Mouse (Mus musculus) embryo, embryonic 10.5 days (tissue): ENCODE measurements at regions not wholly inside any gene's neighbourhood (a gene's known extent, or its start where the extent isn't known, plus 50 kb on each side); places are given as distances from the start of the nearest gene placed in this dataset.
"Not testable (repeated sequence)": the region's sequence is repeated elsewhere in the genome, so short reads cannot be mapped to it uniquely, and the experiment has no call there.

ENCODE experiments used
- DNase-seq: peaks from one replicate; pipeline ENCODE4 v3.0.0-alpha.2; 2015; ENCODE audit warnings: low spot score

DNA sequence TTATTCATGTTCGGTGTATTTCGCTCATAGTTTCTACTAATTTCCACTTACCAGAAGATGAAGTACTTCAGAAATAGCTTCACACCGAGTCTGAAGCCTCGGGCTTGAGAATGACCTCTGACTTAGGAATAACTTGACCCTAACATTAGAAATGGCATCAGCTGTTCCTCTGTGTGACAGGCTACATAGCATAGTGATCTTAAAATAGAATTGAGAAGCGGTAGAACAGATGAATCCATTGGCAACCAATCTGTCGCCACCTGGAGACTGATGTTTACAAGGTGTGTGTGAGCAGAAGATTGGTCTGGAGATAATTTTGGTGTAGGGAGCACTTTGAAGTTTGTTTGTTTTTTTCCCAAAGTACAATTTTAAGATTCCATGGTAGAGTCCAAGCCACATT lies 60.9 kb upstream of the Ahi1 start:
- DNase-seq: no peak

DNA sequence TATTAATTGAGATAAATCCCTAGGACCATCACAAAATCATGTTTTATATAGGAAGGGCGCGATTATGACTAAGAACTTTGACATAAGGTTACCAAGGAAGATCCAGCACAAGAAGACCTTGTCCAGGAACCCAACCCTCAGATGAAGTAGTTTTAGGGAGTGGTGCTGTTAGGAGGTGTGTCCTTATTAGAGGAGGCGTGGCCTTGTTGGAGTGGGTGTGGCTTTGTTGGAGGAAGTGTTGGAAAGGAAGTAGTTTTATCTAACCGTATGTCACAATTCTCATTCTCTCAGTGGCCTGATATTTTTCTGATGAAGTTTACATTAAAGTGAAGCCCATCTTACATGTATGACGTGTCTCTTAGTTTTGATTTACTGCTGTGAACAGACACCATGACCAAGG lies 68.7 kb upstream of the Ahi1 start:
- no peak for DNase-seq

DNA sequence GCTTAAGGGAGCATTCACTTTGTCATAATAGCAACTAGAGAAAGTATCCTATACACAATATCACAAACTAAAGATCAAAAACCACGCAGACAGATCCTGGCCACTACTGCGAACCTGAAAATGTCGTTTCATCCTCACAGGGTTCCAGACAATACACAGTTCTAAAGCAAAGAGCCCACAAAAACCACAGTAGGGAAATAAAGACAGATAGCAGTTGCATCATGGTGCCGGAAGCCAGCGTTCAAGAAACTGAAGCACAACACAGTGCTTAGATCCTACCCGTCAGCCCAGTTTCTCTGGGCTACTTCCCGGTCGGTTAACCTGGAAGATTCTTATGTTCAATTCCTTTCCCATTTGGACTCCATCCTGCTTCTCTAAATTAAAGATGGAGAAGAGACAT lies 69.7 kb upstream of the Ahi1 start:
- no peak for DNase-seq

DNA sequence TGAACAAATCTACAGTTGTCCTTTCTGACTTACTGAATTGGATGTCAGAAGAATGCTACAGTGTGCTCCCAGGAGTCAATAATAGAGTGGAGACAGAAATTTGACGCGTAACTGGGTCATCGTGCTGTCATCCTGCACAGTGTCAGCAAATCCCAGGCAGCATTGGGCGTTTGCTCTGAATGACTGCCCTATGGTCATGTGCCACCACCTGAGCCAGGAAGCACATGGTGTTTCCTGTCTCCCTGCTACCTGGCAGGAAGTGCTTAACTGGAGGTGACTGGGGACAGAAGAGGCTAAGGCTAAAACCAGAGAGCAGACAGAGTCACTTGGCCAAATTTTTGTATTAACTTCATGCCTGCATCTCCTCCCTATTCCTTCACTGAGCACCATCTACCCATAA lies 72.1 kb upstream of the Ahi1 start:
- DNase-seq: no peak

DNA sequence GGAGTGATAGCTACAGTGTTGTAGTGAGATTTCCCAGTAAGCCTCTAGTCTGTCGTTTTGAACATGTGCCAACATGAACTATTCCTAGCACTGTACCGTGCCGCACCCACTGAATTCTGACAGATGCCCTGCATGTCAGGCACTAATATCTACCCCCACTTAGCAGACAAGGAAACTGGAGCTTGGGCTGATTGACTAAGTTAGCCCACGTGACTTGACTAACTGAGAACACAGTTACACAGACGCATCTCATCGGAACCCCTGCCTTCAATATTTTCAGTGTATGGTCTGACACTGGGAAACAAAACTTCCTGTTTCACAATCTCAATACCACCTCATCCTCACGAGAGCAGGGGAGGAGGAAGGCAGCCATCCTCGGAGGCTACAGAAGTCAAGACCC lies 72.9 kb upstream of the Ahi1 start:
- no peak for DNase-seq

DNA sequence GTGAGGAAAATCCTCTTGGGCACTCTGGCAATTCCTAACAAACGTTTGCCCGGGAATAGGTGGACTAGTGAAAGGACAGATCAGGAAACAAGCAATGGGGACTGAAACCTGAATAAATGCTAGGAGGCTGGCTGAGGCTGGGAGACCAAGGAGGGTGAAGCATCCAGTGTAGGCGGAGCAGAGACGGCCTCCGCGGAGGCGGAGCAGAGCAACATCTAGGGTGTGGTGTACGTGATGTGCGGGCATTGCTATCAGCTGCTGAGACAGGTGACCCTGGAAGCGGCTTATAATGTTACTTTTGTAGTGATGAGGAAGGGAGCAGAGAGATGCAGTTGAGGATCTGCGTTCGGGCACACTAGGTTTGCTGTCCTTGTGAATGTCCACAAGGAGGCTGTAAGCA lies 85.3 kb upstream of the Ahi1 start:
- no peak for DNase-seq

DNA sequence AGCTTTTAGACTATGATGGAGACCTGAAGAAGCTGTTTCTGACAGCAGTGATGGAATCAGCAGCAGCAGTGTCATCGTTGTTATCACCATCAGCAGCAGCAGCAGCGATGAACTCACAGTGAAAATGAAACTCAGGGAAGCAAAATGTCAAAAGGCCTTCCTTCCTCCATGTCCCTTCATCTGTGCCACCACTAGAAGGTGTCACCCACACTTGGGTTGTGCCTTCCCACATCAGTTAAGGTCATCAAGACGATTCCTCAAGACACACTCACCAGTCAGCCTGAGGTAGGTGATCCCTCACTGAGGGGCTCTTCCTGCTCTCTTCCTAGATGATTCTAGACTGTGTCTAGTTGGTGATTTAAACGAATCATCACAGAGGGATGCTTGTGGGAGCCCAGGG lies 87.3 kb upstream of the Ahi1 start:
- DNase-seq: no peak

DNA sequence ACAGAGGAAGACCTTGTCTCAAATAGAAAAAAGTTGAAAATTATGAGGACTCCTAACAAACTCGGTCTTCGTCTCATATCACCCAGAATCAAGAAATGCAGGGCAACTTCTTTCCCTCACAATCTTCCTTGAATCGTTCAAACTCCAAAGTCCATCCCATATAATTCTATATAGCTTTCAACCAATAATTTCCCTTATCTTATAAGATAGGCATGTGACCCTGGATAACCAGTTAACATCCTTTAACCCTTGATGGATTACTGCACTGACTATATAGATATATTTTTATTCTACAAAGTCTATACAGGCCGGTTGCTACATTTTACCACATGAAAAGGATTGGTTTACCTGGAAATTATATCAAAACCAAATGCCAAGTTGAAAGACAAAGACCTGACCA lies 94.9 kb upstream of the Ahi1 start:
- DNase-seq: no peak

DNA sequence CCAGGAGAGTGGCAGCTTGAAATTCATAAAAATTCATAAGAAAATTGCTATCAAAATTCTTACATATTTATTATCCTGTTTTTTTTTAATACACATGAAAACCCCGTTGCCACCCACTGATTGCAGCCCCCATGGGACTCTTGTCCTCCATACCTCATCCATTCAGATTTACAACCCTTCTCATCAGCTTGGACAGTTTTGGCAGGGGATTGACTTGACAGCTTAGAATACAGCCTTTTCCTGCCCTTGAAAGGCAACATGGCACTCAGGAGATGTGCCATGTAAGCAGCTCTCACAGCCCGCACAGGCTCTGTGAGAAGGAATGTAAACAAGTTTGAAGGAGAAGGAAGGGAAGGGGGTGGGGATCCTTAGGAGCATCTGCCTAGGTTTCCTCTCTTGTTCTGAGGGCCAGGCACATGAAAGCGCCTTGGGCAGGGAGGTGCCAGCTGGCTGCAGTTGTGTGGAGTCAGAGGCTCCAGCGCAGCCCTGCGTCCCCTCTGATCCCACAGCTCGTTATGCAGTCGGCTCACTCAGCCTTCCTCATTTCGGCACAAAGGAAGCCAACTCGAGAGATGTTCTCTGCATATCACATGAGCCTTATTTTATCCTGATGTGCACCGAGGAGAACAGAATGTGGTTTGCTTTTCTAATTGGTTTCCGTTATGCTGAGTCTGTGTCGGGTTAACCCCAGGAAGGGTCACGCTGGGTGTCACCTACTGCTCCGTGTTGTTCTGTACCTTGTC lies 97.6 kb upstream of the Ahi1 start:
- DNase-seq: peak; percentile 50

DNA sequence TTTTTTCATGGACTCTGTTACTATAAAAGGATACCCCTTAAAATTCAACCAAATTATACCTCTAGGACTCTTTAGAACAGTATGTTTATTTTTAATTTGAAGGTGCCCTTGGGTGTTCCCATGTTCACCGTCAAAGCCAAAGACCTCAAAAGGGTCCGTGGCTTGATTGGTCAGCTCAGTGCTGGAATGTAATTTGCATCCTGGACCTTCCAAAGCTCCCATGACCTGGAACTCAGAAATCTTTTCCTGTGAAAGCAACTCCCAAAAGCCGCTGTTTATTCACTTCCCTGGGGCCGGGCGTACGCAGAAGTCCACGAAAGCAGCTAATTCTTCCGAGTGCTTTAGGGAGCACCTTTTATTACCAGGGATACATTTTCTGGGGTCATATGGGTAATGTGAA lies 105.1 kb upstream of the Ahi1 start:
- DNase-seq: no peak

DNA sequence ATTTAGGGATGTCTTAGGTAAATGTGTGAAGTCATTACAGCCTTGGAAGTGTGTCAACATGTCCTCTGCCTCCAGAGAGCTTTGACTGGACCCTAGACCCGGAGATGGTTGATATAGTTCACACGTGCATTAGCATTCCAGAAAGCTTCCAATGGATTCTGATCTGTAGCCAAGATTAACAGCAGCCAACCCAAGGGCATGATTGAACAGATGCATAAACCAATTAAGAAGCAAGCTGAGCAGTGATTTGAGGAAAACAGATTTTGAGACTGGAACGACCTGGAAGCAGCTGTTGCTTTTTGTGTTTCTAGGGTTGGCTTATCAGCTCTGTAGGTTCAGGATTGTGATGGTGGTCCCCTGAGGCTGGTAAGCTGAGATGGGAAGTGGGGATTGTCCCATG lies 109.1 kb upstream of the Ahi1 start:
- DNase-seq: no peak

DNA sequence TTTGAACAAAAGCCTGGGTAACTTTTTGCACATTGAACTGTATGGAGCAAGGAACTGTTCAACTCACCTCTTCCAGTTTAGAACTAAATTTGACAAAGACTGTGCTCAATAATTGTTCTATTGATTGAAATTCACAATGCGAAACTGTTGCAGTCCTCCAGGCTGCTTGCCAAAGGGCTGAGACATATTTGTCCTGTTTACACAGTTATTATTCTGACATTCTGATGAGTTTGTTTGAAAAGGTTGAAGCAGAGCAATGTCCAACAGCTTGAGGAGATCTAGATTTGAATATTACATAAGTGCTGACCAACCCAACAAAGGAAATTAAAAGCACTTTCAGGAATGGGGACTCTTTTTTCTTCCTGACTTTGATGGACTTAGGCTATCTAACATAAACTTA lies 110.2 kb upstream of the Ahi1 start:
- DNase-seq: no peak

DNA sequence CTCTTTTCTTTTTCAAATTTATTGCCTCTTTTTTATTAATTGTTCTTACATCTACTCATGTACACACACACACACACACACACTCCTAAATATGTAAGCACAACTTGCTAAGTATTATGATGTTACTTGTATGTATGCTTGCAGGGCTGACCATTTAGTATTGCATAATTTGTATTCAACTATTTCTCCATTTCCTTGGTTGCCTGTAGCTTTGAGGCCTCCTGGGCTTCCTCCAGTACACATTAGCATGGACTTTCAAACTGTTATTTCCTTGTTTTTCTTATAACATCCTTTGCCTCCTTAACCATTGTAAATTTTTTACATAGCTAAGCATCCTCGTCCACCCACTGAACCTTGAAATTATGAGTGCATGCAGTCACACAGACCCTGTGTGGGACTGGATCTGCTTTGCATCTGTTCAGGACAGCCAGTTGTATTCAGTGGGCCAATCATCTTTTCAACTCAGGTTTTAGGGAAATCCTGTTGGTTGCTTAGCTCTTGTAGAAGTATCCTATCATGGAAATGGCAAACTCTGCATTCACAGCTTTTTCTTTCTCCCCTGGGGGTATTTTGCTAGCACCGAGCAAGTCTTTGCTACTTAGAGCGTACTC lies 110.8 kb upstream of the Ahi1 start:
- DNase-seq: no peak

DNA sequence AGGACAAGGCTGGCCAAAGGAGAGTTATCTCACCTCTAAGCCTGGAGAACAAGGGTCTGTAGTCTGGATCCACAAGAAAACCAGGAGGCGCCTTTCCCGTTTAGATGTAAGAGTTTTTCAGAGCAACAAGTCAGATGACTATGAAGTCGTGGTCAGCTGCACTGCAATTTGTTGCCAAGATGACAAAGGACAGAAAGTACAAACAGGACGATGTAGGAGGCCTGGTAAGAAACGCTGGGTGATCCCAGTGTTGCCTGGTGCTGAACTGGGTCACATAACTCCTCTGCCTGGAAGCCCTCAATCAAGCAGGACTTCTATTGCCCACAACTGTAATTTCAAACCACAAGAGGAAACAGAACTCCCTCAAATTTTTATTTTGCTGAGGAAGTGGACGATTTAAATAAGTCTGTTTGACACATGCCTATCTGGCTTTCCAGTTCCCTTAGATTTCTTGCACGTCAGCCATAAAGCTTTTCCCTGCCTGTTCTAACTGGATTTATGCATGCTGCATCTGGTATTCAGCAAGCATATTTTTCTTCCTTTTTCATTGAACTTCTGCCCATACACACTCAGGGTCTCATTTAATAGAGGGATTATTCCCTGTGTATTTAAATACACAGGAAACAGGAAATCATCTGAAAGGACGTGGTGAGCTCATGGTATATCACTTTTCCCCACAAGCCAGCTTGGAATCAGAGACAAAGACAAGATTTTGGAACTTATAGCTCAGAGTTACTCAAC lies 113.5 kb upstream of the Ahi1 start:
- DNase-seq: no peak

DNA sequence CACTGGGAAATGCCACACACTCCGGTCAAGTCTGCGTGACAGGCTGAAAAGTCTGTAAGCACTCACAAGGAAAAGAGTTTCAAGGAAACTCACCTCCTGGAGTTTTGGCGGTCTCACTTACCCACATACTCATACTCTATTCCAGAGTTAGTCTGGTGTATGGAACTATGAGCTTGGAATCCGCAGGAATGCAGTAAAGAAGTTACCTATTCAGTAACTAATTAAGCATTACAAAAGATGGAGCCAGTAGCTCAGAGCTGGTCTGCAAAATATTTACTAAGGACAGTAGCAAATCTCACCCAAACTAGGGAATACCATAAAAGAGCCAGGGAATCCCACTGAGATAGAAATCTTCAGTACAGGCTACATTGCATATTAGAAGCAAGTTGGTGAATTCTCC lies 111.9 kb upstream of the Pde7b start:
- not testable (repeated sequence) for DNase-seq

DNA sequence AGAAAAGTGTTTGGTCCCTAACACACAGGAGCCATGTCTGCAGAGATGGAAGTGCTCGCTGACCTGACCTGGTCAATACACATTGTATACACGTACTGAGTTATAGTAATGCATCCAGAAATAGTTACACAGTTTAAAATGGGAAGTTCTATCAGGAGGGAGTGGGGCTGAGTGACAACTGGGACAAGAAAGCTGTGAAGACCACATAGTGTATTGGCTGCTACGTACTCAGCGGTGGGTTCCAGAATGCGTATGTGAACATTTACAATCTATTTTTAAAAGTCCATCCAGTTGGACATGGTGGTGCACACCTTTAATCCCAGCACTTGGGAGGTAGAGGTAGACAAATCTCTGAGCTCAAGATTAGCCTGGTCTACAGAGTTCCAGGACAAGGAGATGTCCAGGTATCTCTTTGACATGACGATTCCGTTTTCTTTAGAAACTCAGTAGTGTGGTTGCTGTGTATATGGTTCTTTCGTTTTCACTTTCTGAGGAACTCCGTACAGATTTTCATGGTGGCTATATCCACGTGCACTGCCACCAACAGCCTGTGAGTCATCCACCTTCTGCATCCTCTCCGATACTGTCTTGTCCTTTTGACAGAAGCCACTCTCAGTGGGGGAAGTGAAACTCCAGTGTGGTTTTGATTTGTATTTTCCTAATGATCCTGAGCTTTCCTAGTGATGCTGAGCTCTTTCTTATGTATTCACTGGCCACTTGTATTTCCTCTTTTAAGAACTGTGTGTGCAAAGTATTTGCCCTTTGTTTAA lies 110.1 kb upstream of the Pde7b start:
- no peak for DNase-seq

DNA sequence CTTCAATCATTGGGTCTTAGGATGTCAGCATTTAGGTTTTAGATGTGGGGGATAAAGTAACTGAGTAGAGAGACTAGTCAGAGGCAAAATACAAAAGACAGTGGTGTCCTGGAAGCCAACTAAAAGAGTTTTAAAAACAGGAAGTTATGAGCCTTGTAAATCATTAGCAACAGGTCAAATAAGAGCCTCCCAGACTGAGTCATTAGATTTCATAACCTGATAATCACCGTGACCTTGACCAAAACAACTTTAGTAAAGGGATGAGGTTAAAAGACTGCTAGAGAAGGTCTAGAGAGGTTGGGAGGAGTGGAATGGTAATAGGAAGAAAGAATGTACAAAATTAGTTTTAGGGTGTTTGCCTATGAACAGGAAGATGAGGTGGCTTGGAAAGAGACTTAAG lies 103.4 kb upstream of the Pde7b start:
- DNase-seq: no peak

DNA sequence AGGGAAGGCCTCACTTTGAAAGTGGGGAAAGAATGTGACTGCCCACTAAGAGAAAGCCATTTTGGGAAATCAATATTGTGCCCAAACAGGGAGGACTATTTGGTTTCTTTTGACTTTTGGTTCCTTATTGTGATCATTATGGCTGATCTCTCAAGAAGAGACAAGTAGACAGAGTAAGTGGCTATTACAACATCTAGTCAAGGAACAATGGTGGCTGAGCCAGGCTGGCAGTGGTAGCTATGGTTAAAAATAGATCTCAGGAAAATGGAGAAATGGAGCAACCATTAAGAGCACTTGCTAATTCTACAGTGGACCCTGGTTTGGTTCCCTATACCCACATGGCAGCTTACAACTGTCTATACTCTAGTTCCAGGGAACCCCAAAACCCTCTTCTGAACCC lies 102.6 kb upstream of the Pde7b start:
- no peak for DNase-seq

DNA sequence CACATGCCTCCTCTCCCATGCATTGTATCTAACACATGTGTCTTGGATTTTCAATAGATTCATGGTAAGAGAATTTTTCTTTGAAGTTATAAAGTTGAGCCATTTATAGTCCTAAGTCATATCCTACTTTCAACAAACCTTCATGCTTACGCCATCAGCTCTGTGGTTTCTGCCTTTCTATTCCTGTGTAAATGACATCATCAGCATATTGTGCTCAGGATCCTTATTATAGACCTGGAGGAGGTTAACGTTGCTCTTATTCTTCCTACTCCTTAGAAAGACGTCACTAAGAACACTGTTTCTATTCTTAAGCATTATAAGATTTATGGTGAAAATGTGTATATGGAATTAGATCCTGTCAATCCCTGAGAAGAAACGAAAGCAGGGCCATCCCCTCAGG lies 93.7 kb upstream of the Pde7b start:
- no peak for DNase-seq

DNA sequence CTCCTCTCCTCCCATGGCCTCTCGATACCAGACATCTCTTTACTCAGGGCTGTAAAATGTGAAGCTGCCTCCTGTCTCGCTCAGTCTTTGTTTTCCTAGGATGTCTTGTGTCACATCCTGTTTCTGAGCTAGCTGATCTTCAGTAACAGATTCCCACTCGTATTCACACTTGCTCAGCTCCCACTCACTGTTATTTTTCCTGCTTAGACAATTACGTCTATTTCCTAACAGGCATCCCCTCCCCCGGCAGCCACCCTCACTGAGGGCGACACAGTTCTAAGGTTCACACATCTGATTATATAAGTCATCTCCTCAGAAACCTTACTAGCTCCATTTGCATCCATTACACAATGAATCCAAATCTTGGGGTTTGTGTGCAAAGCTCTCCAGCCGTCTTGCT lies 74.9 kb upstream of the Pde7b start:
- no peak for DNase-seq

DNA sequence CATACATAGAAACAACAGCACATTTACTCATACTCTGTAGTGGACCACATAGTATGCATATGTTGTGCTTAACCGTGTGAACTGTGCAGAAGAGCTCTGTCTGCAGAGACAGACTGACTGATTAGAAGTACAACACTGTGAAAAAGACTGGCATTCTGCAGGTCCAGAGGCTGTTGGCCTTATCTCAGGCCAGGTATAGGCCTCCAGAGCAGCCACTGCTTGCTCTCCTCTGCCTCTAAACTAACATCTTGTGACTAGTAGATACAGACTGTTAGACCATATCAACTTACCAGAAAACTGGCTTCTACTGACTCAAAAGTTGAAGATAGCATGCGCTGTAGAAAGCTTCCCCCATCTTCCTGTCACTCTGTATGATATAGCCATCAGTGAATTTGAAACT lies 73.5 kb upstream of the Pde7b start:
- DNase-seq: no peak

DNA sequence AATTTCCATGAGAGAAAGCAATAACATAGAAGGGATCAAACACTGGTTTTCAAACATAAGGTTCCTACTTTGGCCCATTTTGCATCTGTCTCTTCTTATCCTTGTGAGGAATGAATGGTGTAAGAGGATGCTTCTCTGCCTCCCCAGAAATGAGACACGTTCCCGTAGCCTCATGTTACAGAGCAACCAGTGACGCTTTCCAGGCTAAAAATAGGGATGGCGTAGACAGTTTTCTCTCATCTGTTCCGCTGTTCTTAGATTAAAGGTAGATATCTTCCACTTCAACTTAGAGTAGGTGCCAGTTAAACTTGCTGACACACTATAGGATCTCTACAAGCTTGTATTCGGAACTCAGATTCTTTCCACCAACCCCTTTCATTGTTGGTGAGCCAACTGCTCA lies 69.1 kb upstream of the Pde7b start:
- DNase-seq: no peak

DNA sequence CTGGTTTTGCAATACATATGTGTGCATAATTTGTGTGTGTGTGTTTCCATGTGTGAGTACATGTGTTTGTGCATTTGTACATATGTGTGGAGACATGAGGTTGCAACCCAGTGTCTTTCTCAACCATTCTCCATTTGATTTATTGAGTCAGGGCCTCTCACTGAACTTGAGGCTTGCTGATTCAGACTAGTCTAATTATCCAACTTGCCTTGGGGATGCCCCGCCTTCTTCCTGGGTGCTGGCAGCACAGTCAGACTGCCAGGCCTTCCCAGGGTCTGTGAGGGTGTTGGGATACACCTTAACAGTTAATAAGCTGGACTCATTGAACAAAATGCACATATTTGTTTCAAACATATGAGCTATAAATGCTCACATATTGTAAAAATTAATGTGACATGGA lies 56.1 kb upstream of the Pde7b start:
- no peak for DNase-seq
